Mouse (Mus musculus): ENCODE measurements around the gene Cdc14a. TPM values are rescaled to one million over a fixed set of nuclear protein-coding genes. Genes with fewer than 3 reads are reported as not detected.
A peak's percentile ranks its signal among the peaks of the same experiment; 100 is the strongest.

Cdc14a gene
- polyA plus RNA-seq, 1 experiment from 2014 or later = 6.4 TPM

GRCm38 (mm10) chr3:116337840-116338239, 86.0 kb downstream of the Cdc14a start:
- no peak for ATAC-seq (ENCODE audit: insufficient number of reproducible peaks, low FRiP score, low TSS enrichment, low read depth)
- Histone ChIP-seq H3K4me2 (no peak overlapping the region), H3K4me3 (no peak overlapping the region), H3K9ac (no peak overlapping the region), H3K36me3 (no peaks in the 10 kb centered on the region), H3K27ac (no peak overlapping the region), H3K4me1 (peaks cover 2% of the 10 kb centered on the region; the same call in 1 of the 2 replicates), H3K9me3 (no peaks in the 10 kb centered on the region), H3K27me3 (no peaks in the 10 kb centered on the region)
- 89% methylated on average over 5 of the region's 5 CpGs for WGBS

- no peak overlapping the region for H3K4me2 ChIP-seq
- no peak overlapping the region for H3K27ac ChIP-seq
- H3K36me3 ChIP-seq = no peaks in the 10 kb centered on the region
- no peak for ATAC-seq (ENCODE audit: insufficient number of reproducible peaks, low FRiP score, low TSS enrichment, low read depth)
- no peaks in the 10 kb centered on the region for H3K9me3 ChIP-seq
- no peak overlapping the region for H3K4me3 ChIP-seq
- 72% methylated on average over 4 of the region's 4 CpGs for WGBS
- H3K4me1 ChIP-seq = no peaks in the 10 kb centered on the region; the same call in 1 of the 2 replicates
- H3K9ac ChIP-seq = no peak overlapping the region
- H3K27me3 ChIP-seq = no peaks in the 10 kb centered on the region
Measured at GRCm38 (mm10) chr3:116335036-116335435, 88.8 kb downstream of the Cdc14a start.

- ATAC-seq (ENCODE audit: insufficient number of reproducible peaks, low FRiP score, low TSS enrichment, low read depth) = no peak
- Histone ChIP-seq H3K9me3 (no peaks in the 10 kb centered on the region), H3K27me3 (no peaks in the 10 kb centered on the region), H3K4me2 (no peak overlapping the region), H3K9ac (no peak overlapping the region), H3K4me3 (no peak overlapping the region), H3K36me3 (no peaks in the 10 kb centered on the region), H3K27ac (no peak overlapping the region), H3K4me1 (no peaks in the 10 kb centered on the region; the same call in 1 of the 2 replicates)
- WGBS = 85% methylated on average over 6 of the region's 6 CpGs
Measured at GRCm38 (mm10) chr3:116333711-116334110, 90.1 kb downstream of the Cdc14a start.

- Histone ChIP-seq H3K9me3 (no peaks in the 10 kb centered on the region), H3K4me3 (no peak overlapping the region), H3K4me1 (no peaks in the 10 kb centered on the region), H3K9ac (no peak overlapping the region), H3K27me3 (no peaks in the 10 kb centered on the region), H3K27ac (no peak overlapping the region), H3K4me2 (no peak overlapping the region), H3K36me3 (peaks cover 2% of the 10 kb centered on the region; the same call in 1 of the 2 replicates)
- WGBS = 14% methylated on average over 7 of the region's 7 CpGs
- ATAC-seq (ENCODE audit: insufficient number of reproducible peaks, low FRiP score, low TSS enrichment, low read depth) = no peak
Measured at GRCm38 (mm10) chr3:116333229-116333628, 90.6 kb downstream of the Cdc14a start.

GRCm38 (mm10) chr3:116331811-116332464, 91.9 kb downstream of the Cdc14a start:
- Histone ChIP-seq H3K4me2 (no peak overlapping the region), H3K4me1 (peaks cover 2% of the 10 kb centered on the region; the same call in 1 of the 2 replicates), H3K36me3 (peaks cover 3% of the 10 kb centered on the region; the same call in 1 of the 2 replicates), H3K4me3 (no peak overlapping the region), H3K27me3 (no peaks in the 10 kb centered on the region), H3K9me3 (no peaks in the 10 kb centered on the region), H3K27ac (no peak overlapping the region), H3K9ac (no peak overlapping the region)
- WGBS = 42% methylated on average over 8 of the region's 8 CpGs
- ATAC-seq (ENCODE audit: insufficient number of reproducible peaks, low FRiP score, low TSS enrichment, low read depth) = 0 out of 2 replicates have a peak, but pooled peaks have one; percentile 60

- Histone ChIP-seq H3K27ac (no peak overlapping the region), H3K9ac (no peak overlapping the region), H3K36me3 (peaks cover 3% of the 10 kb centered on the region; the same call in 1 of the 2 replicates), H3K9me3 (no peaks in the 10 kb centered on the region), H3K4me1 (peaks cover 4% of the 10 kb centered on the region; the same call in 1 of the 2 replicates), H3K4me2 (no peak overlapping the region), H3K27me3 (no peaks in the 10 kb centered on the region), H3K4me3 (no peak overlapping the region)
- ATAC-seq (ENCODE audit: insufficient number of reproducible peaks, low FRiP score, low TSS enrichment, low read depth) = no peak
- WGBS = 74% methylated on average over 8 of the region's 8 CpGs
Measured at GRCm38 (mm10) chr3:116329976-116330375, 93.9 kb downstream of the Cdc14a start.

- ATAC-seq (ENCODE audit: insufficient number of reproducible peaks, low FRiP score, low TSS enrichment, low read depth) = no peak
- Histone ChIP-seq H3K4me1 (peaks cover 4% of the 10 kb centered on the region; the same call in 1 of the 2 replicates), H3K9ac (no peak overlapping the region), H3K9me3 (no peaks in the 10 kb centered on the region), H3K27me3 (no peaks in the 10 kb centered on the region), H3K4me3 (no peak overlapping the region), H3K4me2 (no peak overlapping the region), H3K27ac (no peak overlapping the region), H3K36me3 (peaks cover 3% of the 10 kb centered on the region; the same call in 1 of the 2 replicates)
- WGBS = 82% methylated on average over 18 of the region's 18 CpGs
Measured at GRCm38 (mm10) chr3:116329023-116329762, 94.6 kb downstream of the Cdc14a start.

- Histone ChIP-seq H3K4me2 (no peak overlapping the region), H3K27ac (no peak overlapping the region), H3K9ac (no peak overlapping the region), H3K27me3 (no peaks in the 10 kb centered on the region), H3K36me3 (peaks cover 3% of the 10 kb centered on the region; the same call in 1 of the 2 replicates), H3K4me1 (peaks cover 4% of the 10 kb centered on the region; the same call in 1 of the 2 replicates), H3K9me3 (no peaks in the 10 kb centered on the region), H3K4me3 (no peak overlapping the region)
- 48% methylated on average over 10 of the region's 10 CpGs for WGBS
- no peak for ATAC-seq (ENCODE audit: insufficient number of reproducible peaks, low FRiP score, low TSS enrichment, low read depth)
Measured at GRCm38 (mm10) chr3:116327616-116328004, 96.2 kb downstream of the Cdc14a start.

GRCm38 (mm10) chr3:116327001-116327615, 96.7 kb downstream of the Cdc14a start:
- Histone ChIP-seq H3K27ac (no peak overlapping the region), H3K9ac (no peak overlapping the region), H3K4me3 (peak overlapping the region; percentile 15), H3K27me3 (no peaks in the 10 kb centered on the region), H3K9me3 (no peaks in the 10 kb centered on the region), H3K4me2 (peak overlapping the region; percentile 51), H3K4me1 (peaks cover 4% of the 10 kb centered on the region; the same call in 1 of the 2 replicates), H3K36me3 (peaks cover 4% of the 10 kb centered on the region; the same call in 1 of the 2 replicates)
- WGBS = 12% methylated on average over 23 of the region's 23 CpGs
- ATAC-seq (ENCODE audit: insufficient number of reproducible peaks, low FRiP score, low TSS enrichment, low read depth) = 0 out of 2 replicates have a peak, but pooled peaks have one; percentile 46

- Histone ChIP-seq H3K27ac (no peak overlapping the region), H3K9me3 (no peaks in the 10 kb centered on the region), H3K9ac (no peak overlapping the region), H3K4me1 (peaks cover 4% of the 10 kb centered on the region; the same call in 1 of the 2 replicates), H3K27me3 (no peaks in the 10 kb centered on the region), H3K4me3 (no peak overlapping the region), H3K4me2 (no peak overlapping the region), H3K36me3 (peaks cover 7% of the 10 kb centered on the region)
- 76% methylated on average over 2 of the region's 2 CpGs for WGBS
- ATAC-seq (ENCODE audit: insufficient number of reproducible peaks, low FRiP score, low TSS enrichment, low read depth) = no peak
Measured at GRCm38 (mm10) chr3:116325501-116325900, 98.3 kb downstream of the Cdc14a start.

- Histone ChIP-seq H3K9me3 (no peaks in the 10 kb centered on the region), H3K4me2 (no peak overlapping the region), H3K4me3 (no peak overlapping the region), H3K27me3 (no peaks in the 10 kb centered on the region), H3K9ac (no peak overlapping the region), H3K4me1 (no peaks in the 10 kb centered on the region), H3K27ac (no peak overlapping the region), H3K36me3 (peaks cover 4% of the 10 kb centered on the region; the same call in 1 of the 2 replicates)
- ATAC-seq (ENCODE audit: insufficient number of reproducible peaks, low FRiP score, low TSS enrichment, low read depth) = no peak
- 94% methylated on average over 5 of the region's 5 CpGs for WGBS
Measured at GRCm38 (mm10) chr3:116319696-116320095, 104.1 kb downstream of the Cdc14a start.

Data from limb, embryonic 15.5 days (tissue).